8 mouse cellular contexts compared by ENCODE assay signal in the genomic region with DNA sequence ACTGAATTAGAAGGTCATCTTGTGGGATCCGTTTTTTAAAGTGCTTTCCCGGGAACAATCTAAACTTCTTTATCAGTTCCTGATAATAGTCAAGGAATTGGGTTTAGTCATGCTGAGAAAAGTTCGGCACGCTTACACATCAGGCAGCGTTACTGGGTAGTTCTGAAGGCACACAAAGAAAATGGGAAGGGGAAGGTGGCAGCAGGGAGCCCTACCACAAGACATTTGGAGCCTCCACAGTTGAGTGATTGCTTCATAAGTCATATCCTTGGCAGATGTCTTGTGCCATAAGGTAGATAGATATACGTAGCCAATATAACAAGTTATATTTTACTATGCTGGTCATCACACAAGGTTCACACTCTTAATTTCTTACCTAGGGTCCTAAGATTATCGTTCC. TPM values are rescaled to one million over a fixed set of nuclear protein-coding genes. Genes with fewer than 3 reads are reported as not detected.
A peak's percentile ranks its signal among the peaks of the same experiment; 100 is the strongest.
DNase-seq lines count a peak whose midpoint lies in the region; ATAC-seq and TF ChIP-seq lines count a peak whose summit lies in the region.

No protein-coding gene starts in this region.

- H3K4me2 ChIP-seq in heart, embryonic 16.5 days (ENCODE audit: low read depth, low read length): peak overlapping the region; percentile 81
- H3K4me2 ChIP-seq in hindbrain, embryonic 14.5 days (replicated peaks): peak overlapping the region; percentile 70

- peak overlapping the region; percentile 99 for H3K27ac ChIP-seq in heart, embryonic 16.5 days (ENCODE audit: low read length)
- peak overlapping the region; percentile 90 for H3K27ac ChIP-seq in bone marrow macrophage, adult 2 months (ENCODE audit: insufficient read depth, low read depth, low read length)
- peak overlapping the region; percentile 97 for H3K27ac ChIP-seq in hindbrain, embryonic 14.5 days

- ATAC-seq in heart, embryonic 16.5 days (replicated peaks; ENCODE audit: extremely low read depth, insufficient read depth, low FRiP score): no peak
- peak; percentile 18; the same call in 1 of the 2 replicates for ATAC-seq in hindbrain, embryonic 14.5 days (ENCODE audit: low FRiP score)
- peak; percentile 58 for ATAC-seq in megakaryocyte progenitor cell, adult 5-6 weeks (replicated peaks; ENCODE audit: poor library complexity)

- peak overlapping the region; percentile 89 for H3K9ac ChIP-seq in heart, embryonic 16.5 days (ENCODE audit: low read length)
- peak overlapping the region; percentile 79 for H3K9ac ChIP-seq in hindbrain, embryonic 14.5 days

- H3K9me3 ChIP-seq in heart, embryonic 16.5 days (replicated peaks; ENCODE audit: control insufficient read depth, low read length): no peaks in the 10 kb centered on the region
- no peaks in the 10 kb centered on the region for H3K9me3 ChIP-seq in hindbrain, embryonic 14.5 days (ENCODE audit: control insufficient read depth, low read length)

- peak overlapping the region; percentile 84 for H3K4me3 ChIP-seq in heart, embryonic 16.5 days (ENCODE audit: low read length)
- peak overlapping the region; percentile 73 for H3K4me3 ChIP-seq in bone marrow macrophage, adult 2 months (ENCODE audit: insufficient read depth, low read length)
- H3K4me3 ChIP-seq in hindbrain, embryonic 14.5 days (replicated peaks; ENCODE audit: low read length): peak overlapping the region; percentile 42

- TF ChIP-seq POLR2A in bone marrow macrophage, adult 2 months (IDR thresholded peaks at IDR 0.05; ENCODE audit: borderline replicate concordance, low read depth, low read length): no peak

- DNase-seq in heart, postnatal 4 days: no peak
- DNase-seq in hindbrain, embryonic 14.5 days (ENCODE audit: low spot score): no peak
- DNase-seq in gastrocnemius, postnatal 25 days: no peak
- DNase-seq in layer of hippocampus, adult 8-10 months (ENCODE audit: low spot score in 2 of 2): no peak
- no peak for DNase-seq in gastrocnemius, adult 18-20 months (ENCODE audit: low spot score)

- H3K4me1 ChIP-seq in heart, embryonic 16.5 days (ENCODE audit: control insufficient read depth, insufficient read depth, low read length): peaks cover 7% of the 10 kb centered on the region
- peaks cover 4% of the 10 kb centered on the region for H3K4me1 ChIP-seq in bone marrow macrophage, adult 2 months (ENCODE audit: control insufficient read depth, insufficient read depth, low read length)
- peaks cover 9% of the 10 kb centered on the region for H3K4me1 ChIP-seq in hindbrain, embryonic 14.5 days (replicated peaks; ENCODE audit: control insufficient read depth, insufficient read depth, low read length)

- WGBS in heart, embryonic 16.5 days: 19% methylated on average over 7 of the region's 7 CpGs
- WGBS in hindbrain, embryonic 14.5 days: 16% methylated on average over 7 of the region's 7 CpGs

- H3K36me3 ChIP-seq in heart, embryonic 16.5 days (ENCODE audit: control insufficient read depth, insufficient read depth): peaks cover under 1% of the 10 kb centered on the region; the same call in 1 of the 2 replicates
- no peaks in the 10 kb centered on the region for H3K36me3 ChIP-seq in hindbrain, embryonic 14.5 days (replicated peaks; ENCODE audit: control insufficient read depth, insufficient read depth)

- no peaks in the 10 kb centered on the region for H3K27me3 ChIP-seq in heart, embryonic 16.5 days (ENCODE audit: control insufficient read depth, insufficient read depth, low read length)
- no peaks in the 10 kb centered on the region for H3K27me3 ChIP-seq in hindbrain, embryonic 14.5 days (ENCODE audit: control insufficient read depth, insufficient read depth, low read length)

- TF ChIP-seq CTCF in bone marrow macrophage, adult 2 months (IDR thresholded peaks at IDR 0.05; ENCODE audit: low read depth, low read length): no peak

RNA-seq across cellular contexts. Expression of a gene that starts 0.8 kb away (rescaled TPM):
- polyA plus RNA-seq in heart, embryonic 16.5 days (2015; fragmentation: Nextera tagmentation; extraction: Ambion mirVana): 16.4 and 16.8 TPM in 2 replicates
- total RNA-seq in heart, postnatal 4 days (2021): 1 to 10 TPM; 8.3 to 9.7 TPM
- 7.5 and 9.2 TPM in 2 replicates for polyA plus RNA-seq in bone marrow macrophage, adult 2 months (2012; ENCODE audit: insufficient read depth, insufficient read length, missing spikeins)
- polyA plus RNA-seq in hindbrain, embryonic 14.5 days (2014; fragmentation: Nextera tagmentation; extraction: Ambion mirVana): 4.4 and 5.4 TPM in 2 replicates
- 34.9 and 37.3 TPM in 2 replicates for total RNA-seq in megakaryocyte progenitor cell, adult 5-6 weeks (2015)
- 71.9 and 72.8 TPM in 2 replicates for total RNA-seq in megakaryocyte progenitor cell, adult 5-6 weeks (2017)
- total RNA-seq in gastrocnemius, postnatal 25 days (2021): under 1 TPM in 1 of 2 experiments, not detected in 1; 0.13 TPM
- total RNA-seq in layer of hippocampus, adult 8-10 months (2022): under 1 TPM in 2 of 4 experiments, not detected in 2; 0.25 to 0.41 TPM
- not detected for total RNA-seq in gastrocnemius, adult 18-20 months (2021)

Comparison
In these comparisons a context has a peak if more than half of its experiments do, and no peak if none do; other contexts are left out.
1. RNA of a gene that starts 0.8 kb away (total RNA-seq): 34.9 to 72.8 TPM in megakaryocyte progenitor cell, adult 5-6 weeks and 8.3 to 9.7 TPM in heart, postnatal 4 days; 0.25 to 0.41 TPM in layer of hippocampus, adult 8-10 months, 0.13 TPM in gastrocnemius, postnatal 25 days and not detected in gastrocnemius, adult 18-20 months; every median in the first group is over 4 times any median in the second.
2. Peak in every context shown above with its lines, with median percentiles within 50 percentile points of each other: H3K27ac ChIP-seq and H3K4me3 ChIP-seq.